Mouse (Mus musculus) G1E (cell line): ENCODE data around the gene Apol9b. TPM values are rescaled to one million over a fixed set of nuclear protein-coding genes. Genes with fewer than 3 reads are reported as not detected.
"Not testable (repeated sequence)": the region's sequence is repeated elsewhere in the genome, so short reads cannot be mapped to it uniquely, and the experiment has no call there.

Experiments
- ATAC-seq: 2 replicates; pipeline ENCODE4 v1.8.0; 2016; ENCODE audit warnings: mild to moderate bottlenecking; ENCODE audit not compliant: insufficient number of reproducible peaks, poor library complexity, low FRiP score, severe bottlenecking; ENCODE audit errors: extremely low read depth
- DNase-seq: peaks from one replicate; pipeline ENCODE4 v3.0.0; 2012; ENCODE audit warnings: low spot score
- H3K27me3 ChIP-seq: 2 replicates; pipeline ENCODE4 v1.6.1; 2012; ENCODE audit warnings: mild to moderate bottlenecking, low read length, inconsistent platforms; ENCODE audit not compliant: insufficient read depth
- H3K36me3 ChIP-seq: replicated peaks from 2 replicates; pipeline ENCODE3; 2012; ENCODE audit warnings: mild to moderate bottlenecking, inconsistent platforms
- H3K4me1 ChIP-seq: 2 replicates; pipeline ENCODE4 v1.6.1; 2012; ENCODE audit warnings: low read depth, low read length, inconsistent platforms, mixed read lengths; ENCODE audit not compliant: insufficient read depth
- H3K4me3 ChIP-seq: 2 replicates; pipeline ENCODE4 v1.5.1; 2012; ENCODE audit warnings: low read depth, mild to moderate bottlenecking, inconsistent platforms, low read length, moderate library complexity, mixed read lengths
- H3K9me3 ChIP-seq: replicated peaks from 2 replicates; pipeline ENCODE4 v1.6.1; 2012; ENCODE audit warnings: inconsistent platforms
- CTCF ChIP-seq: IDR thresholded peaks from 2 replicates; pipeline ENCODE4 v1.5.1; 2012; ENCODE audit warnings: low read depth, low read length, inconsistent platforms, mixed read lengths
- polyA plus RNA-seq: library from polyadenylated mRNA; stranded (reverse); fragments of >175 nt; gene quantifications from 2 replicates; pipeline ENCODE4 v1.2.3, GENCODE M21; 2012
- total RNA-seq, 2 experiments: library from RNA; stranded (forward) in 1 of 2; stranded (reverse) in 1 of 2; fragments of 200-1000 nt in 1 of 2; fragments of >200 nt in 1 of 2; fragmentation: Nextera tagmentation in 1 of 2; gene quantifications; 2 replicates each; pipeline ENCODE4 v1.2.3; 2014 to 2017

The Apol9b gene
- not detected in 2 replicates for total RNA-seq (2014; fragmentation: Nextera tagmentation)
- total RNA-seq (2017): not detected in 2 replicates
- not detected in 2 replicates for polyA plus RNA-seq

GRCm38 (mm10) chr15:77728739-77729138 is at the start of gene Apol9b:
Gene Apol9b, plus strand, starts transcription at chr15:77729039.
- H3K4me3 ChIP-seq, DNase-seq, H3K9me3 ChIP-seq, H3K4me1 ChIP-seq, H3K36me3 ChIP-seq, H3K27me3 ChIP-seq, ATAC-seq: not testable (repeated sequence)

GRCm38 (mm10) chr15:77683944-77684343 is 44.9 kb upstream of the Apol9b start:
- not testable (repeated sequence) for H3K27me3 ChIP-seq, H3K4me1 ChIP-seq, DNase-seq, H3K9me3 ChIP-seq, ATAC-seq, H3K4me3 ChIP-seq, H3K36me3 ChIP-seq
- peak; percentile 42; the same call in 1 of the 2 replicates for TF ChIP-seq CTCF

GRCm38 (mm10) chr15:77691532-77692311 is 37.1 kb upstream of the Apol9b start:
- not testable (repeated sequence) for ATAC-seq, H3K9me3 ChIP-seq, H3K27me3 ChIP-seq, H3K4me3 ChIP-seq, H3K4me1 ChIP-seq, DNase-seq, H3K36me3 ChIP-seq

- ATAC-seq: not testable (repeated sequence)
Observed at GRCm38 (mm10) chr15:77694687-77695295, 34.0 kb upstream of the Apol9b start.

GRCm38 (mm10) chr15:77698656-77699055 is 30.2 kb upstream of the Apol9b start, which contains the start of gene Apol7e:
Gene Apol7e, plus strand, starts transcription at chr15:77698857.
- H3K4me1 ChIP-seq, H3K9me3 ChIP-seq, H3K36me3 ChIP-seq, H3K4me3 ChIP-seq, DNase-seq, ATAC-seq, H3K27me3 ChIP-seq: not testable (repeated sequence)

More at GRCm38 (mm10) chr15:77694687-77695295, 34.0 kb upstream of the Apol9b start:
- H3K27me3 ChIP-seq, H3K9me3 ChIP-seq, H3K36me3 ChIP-seq, H3K4me1 ChIP-seq, DNase-seq, H3K4me3 ChIP-seq: not testable (repeated sequence)

GRCm38 (mm10) chr15:77705306-77705705 is 23.5 kb upstream of the Apol9b start:
- not testable (repeated sequence) for H3K9me3 ChIP-seq, ATAC-seq, H3K27me3 ChIP-seq, H3K4me3 ChIP-seq, H3K36me3 ChIP-seq, DNase-seq, H3K4me1 ChIP-seq

GRCm38 (mm10) chr15:77708936-77709335 is 19.9 kb upstream of the Apol9b start:
- H3K36me3 ChIP-seq, H3K4me1 ChIP-seq, H3K27me3 ChIP-seq, H3K4me3 ChIP-seq, H3K9me3 ChIP-seq, ATAC-seq, DNase-seq: not testable (repeated sequence)

- not testable (repeated sequence) for H3K4me3 ChIP-seq, H3K27me3 ChIP-seq, H3K36me3 ChIP-seq, ATAC-seq, DNase-seq, H3K9me3 ChIP-seq, H3K4me1 ChIP-seq
Observed at GRCm38 (mm10) chr15:77718240-77718639, 10.6 kb upstream of the Apol9b start.

- H3K36me3 ChIP-seq, H3K4me1 ChIP-seq, DNase-seq, H3K4me3 ChIP-seq, H3K27me3 ChIP-seq, ATAC-seq, H3K9me3 ChIP-seq: not testable (repeated sequence)
Observed at GRCm38 (mm10) chr15:77721509-77721908, 7.3 kb upstream of the Apol9b start.

GRCm38 (mm10) chr15:77724208-77724911 is 4.5 kb upstream of the Apol9b start:
- DNase-seq, H3K27me3 ChIP-seq, ATAC-seq, H3K36me3 ChIP-seq, H3K9me3 ChIP-seq, H3K4me1 ChIP-seq, H3K4me3 ChIP-seq: not testable (repeated sequence)

GRCm38 (mm10) chr15:77725393-77726020 is 3.3 kb upstream of the Apol9b start:
- DNase-seq, H3K4me1 ChIP-seq, ATAC-seq, H3K9me3 ChIP-seq, H3K27me3 ChIP-seq, H3K36me3 ChIP-seq, H3K4me3 ChIP-seq: not testable (repeated sequence)
